Mouse (Mus musculus): ENCODE measurements around the gene Mllt10.

DNA sequence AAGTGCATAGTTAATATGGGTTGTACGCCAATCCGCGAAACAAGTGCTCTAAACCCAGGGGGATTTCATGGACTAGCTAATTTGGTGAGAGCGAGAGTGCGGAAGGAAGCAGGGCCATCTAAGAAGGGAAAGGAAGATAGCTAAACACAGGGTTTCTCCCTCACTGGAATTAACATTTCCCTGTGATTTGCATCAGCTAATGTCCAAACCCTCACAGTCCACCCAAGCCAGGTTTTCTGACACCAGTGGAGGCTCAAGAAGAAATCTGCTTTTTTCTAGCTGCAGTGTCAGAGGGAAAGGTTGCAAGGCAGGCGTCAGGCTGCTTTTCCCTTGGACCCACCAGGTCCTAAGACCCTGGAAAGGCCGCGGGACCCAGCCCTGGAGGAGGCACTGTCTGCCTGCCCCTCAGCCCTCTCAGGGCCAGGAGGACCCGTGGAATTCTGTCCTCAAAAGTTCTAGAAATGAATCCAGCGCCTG lies 16.1 kb upstream of the Mllt10 start:
- TF ChIP-seq POLR2A (IDR thresholded peaks at IDR 0.05; ENCODE audit: borderline replicate concordance, low read depth, low read length) = no peak
- no peak for TF ChIP-seq CTCF (IDR thresholded peaks at IDR 0.05; ENCODE audit: low read depth, low read length)

All from bone marrow macrophage, adult 2 months (primary cell).